Mouse (Mus musculus) midbrain, embryonic 15.5 days (tissue): Measurements from ENCODE around the gene Zfpl1. TPM values are rescaled to one million over a fixed set of nuclear protein-coding genes. Genes with fewer than 3 reads are reported as not detected.

Source experiments
- ATAC-seq: fragments of 200-750 bp; cut with Nextera tagmentation; replicated peaks from 2 replicates; pipeline ENCODE4 v1.8.0; 2017; ENCODE audit warnings: moderate TSS enrichment
- H3K27ac ChIP-seq: fragments of 300-500 bp; sonication (generic); 2 replicates; pipeline ENCODE4 v1.5.1; 2015; ENCODE audit warnings: mild to moderate bottlenecking, inconsistent platforms
- H3K27me3 ChIP-seq: fragments of 300-500 bp; sonication (generic); replicated peaks from 2 replicates; pipeline ENCODE4 v1.6.1; 2015; ENCODE audit warnings: inconsistent platforms
- H3K36me3 ChIP-seq: fragments of 300-500 bp; sonication (generic); replicated peaks from 2 replicates; pipeline ENCODE4 v1.6.1; 2015; ENCODE audit warnings: inconsistent platforms
- H3K4me1 ChIP-seq: fragments of 300-500 bp; sonication (generic); 2 replicates; pipeline ENCODE4 v1.6.1; 2015; ENCODE audit warnings: inconsistent platforms
- H3K4me2 ChIP-seq: fragments of 300-500 bp; sonication (generic); 2 replicates; pipeline ENCODE4 v1.6.1; 2015; ENCODE audit warnings: inconsistent platforms, mild to moderate bottlenecking, moderate library complexity
- H3K4me3 ChIP-seq: fragments of 300-500 bp; sonication (generic); 2 replicates; pipeline ENCODE4 v1.5.1; 2015; ENCODE audit warnings: mild to moderate bottlenecking, inconsistent platforms
- H3K9ac ChIP-seq: fragments of 300-500 bp; sonication (generic); 2 replicates; pipeline ENCODE4 v1.6.1; 2015; ENCODE audit warnings: mild to moderate bottlenecking, inconsistent platforms
- H3K9me3 ChIP-seq: fragments of 300-500 bp; sonication (generic); 2 replicates; pipeline ENCODE4 v1.6.1; 2016; ENCODE audit warnings: inconsistent platforms
- WGBS: fragments of 180-500 bp; shearing (Covaris S2); methylation state at CpG from one replicate; pipeline ENCODE4 v1.1.7; 2015; ENCODE audit warnings: mixed read lengths; 5-methylcytosine and 5-hydroxymethylcytosine counted together
- polyA plus RNA-seq: library from polyadenylated mRNA; unstranded; fragments of >200 nt; fragmentation: Nextera tagmentation; extraction: Ambion mirVana; gene quantifications from 2 replicates; pipeline ENCODE4 v1.2.1, GENCODE M21; 2015

Zfpl1 gene
- polyA plus RNA-seq, 1 experiment from 2014 or later, result 86.8 TPM

GRCm38 (mm10) chr19:6117986-6118676, 33.4 kb upstream of the Zfpl1 start, which contains the start of gene Sac3d1:
Gene Sac3d1 (minus strand): TSS chr19:6118650.
- under 1% methylated on average over 77 of the region's 77 CpGs for WGBS
- peak within 1 kb of the TSS; percentile 75 for H3K9ac ChIP-seq

GRCm38 (mm10) chr19:6117346-6117985, 32.7 kb upstream of the Zfpl1 start:
- 7% methylated on average over 32 of the region's 32 CpGs for WGBS
- peaks cover 16% of the 10 kb centered on the region for H3K36me3 ChIP-seq
- H3K4me1 ChIP-seq, result peaks cover 29% of the 10 kb centered on the region
- peak overlapping the region; percentile 71 for H3K4me3 ChIP-seq
- ATAC-seq, result no peak; the same call in 1 of the 2 replicates
- peak overlapping the region; percentile 75 for H3K9ac ChIP-seq
- H3K27ac ChIP-seq, result peak overlapping the region; percentile 93
- H3K9me3 ChIP-seq, result no peaks in the 10 kb centered on the region
- H3K4me2 ChIP-seq, result peak overlapping the region; percentile 94
- no peaks in the 10 kb centered on the region for H3K27me3 ChIP-seq

More at GRCm38 (mm10) chr19:6117986-6118676, 33.4 kb upstream of the Zfpl1 start, which contains the start of gene Sac3d1:
- no peaks in the 10 kb centered on the region for H3K27me3 ChIP-seq
- peak within 1 kb of the TSS; percentile 93 for H3K27ac ChIP-seq
- ATAC-seq, result peak; percentile 90
- H3K4me1 ChIP-seq, result peaks cover 29% of the 10 kb centered on the region
- no peaks in the 10 kb centered on the region for H3K9me3 ChIP-seq
- peak within 1 kb of the TSS; percentile 94 for H3K4me2 ChIP-seq
- peak within 1 kb of the TSS; percentile 71 for H3K4me3 ChIP-seq
- H3K36me3 ChIP-seq, result peaks cover 16% of the 10 kb centered on the region

- Histone ChIP-seq H3K27me3 (no peaks in the 10 kb centered on the region), H3K36me3 (peaks cover 16% of the 10 kb centered on the region), H3K4me2 (peak overlapping the region; percentile 94; the same call in 1 of the 2 replicates), H3K9ac (no peak overlapping the region), H3K9me3 (no peaks in the 10 kb centered on the region), H3K27ac (no peak overlapping the region), H3K4me1 (peaks cover 29% of the 10 kb centered on the region), H3K4me3 (no peak overlapping the region)
- WGBS, result 96% methylated on average over 15 of the region's 15 CpGs
- no peak for ATAC-seq
Measured at GRCm38 (mm10) chr19:6116113-6116850, 31.5 kb upstream of the Zfpl1 start.

- H3K36me3 ChIP-seq, result peaks cover 16% of the 10 kb centered on the region
Measured at GRCm38 (mm10) chr19:6113116-6113515, 28.4 kb upstream of the Zfpl1 start.

GRCm38 (mm10) chr19:6105586-6105985, 20.8 kb upstream of the Zfpl1 start, which contains the start of gene Naaladl1:
Gene Naaladl1 (plus strand): TSS chr19:6105782.
- H3K9ac ChIP-seq, result no peak within 1 kb of the TSS

More at GRCm38 (mm10) chr19:6113116-6113515, 28.4 kb upstream of the Zfpl1 start:
- WGBS, result 69% methylated on average over 6 of the region's 6 CpGs
- ATAC-seq, result no peak
- H3K9ac ChIP-seq, result no peak overlapping the region
- no peak overlapping the region for H3K4me2 ChIP-seq
- H3K27ac ChIP-seq, result no peak overlapping the region
- no peaks in the 10 kb centered on the region for H3K9me3 ChIP-seq
- no peak overlapping the region for H3K4me3 ChIP-seq
- H3K4me1 ChIP-seq, result peaks cover 15% of the 10 kb centered on the region
- no peaks in the 10 kb centered on the region for H3K27me3 ChIP-seq

GRCm38 (mm10) chr19:6104476-6104875, 19.7 kb upstream of the Zfpl1 start:
- WGBS, result 71% methylated on average over 4 of the region's 4 CpGs
- no peak overlapping the region for H3K9ac ChIP-seq
- ATAC-seq, result no peak

More at GRCm38 (mm10) chr19:6105586-6105985, 20.8 kb upstream of the Zfpl1 start, which contains the start of gene Naaladl1:
- no peaks in the 10 kb centered on the region for H3K4me1 ChIP-seq
- H3K36me3 ChIP-seq, result no peaks in the 10 kb centered on the region
- no peak within 1 kb of the TSS for H3K27ac ChIP-seq
- no peaks in the 10 kb centered on the region for H3K9me3 ChIP-seq
- no peak for ATAC-seq
- H3K4me3 ChIP-seq, result no peak within 1 kb of the TSS
- no peak within 1 kb of the TSS for H3K4me2 ChIP-seq
- H3K27me3 ChIP-seq, result no peaks in the 10 kb centered on the region
- WGBS, result 88% methylated on average over 7 of the region's 7 CpGs

GRCm38 (mm10) chr19:6102169-6102853, 17.6 kb upstream of the Zfpl1 start:
- 78% methylated on average over 6 of the region's 6 CpGs for WGBS
- Histone ChIP-seq H3K27ac (no peak overlapping the region), H3K36me3 (no peaks in the 10 kb centered on the region), H3K9ac (no peak overlapping the region), H3K9me3 (no peaks in the 10 kb centered on the region), H3K4me2 (no peak overlapping the region), H3K4me1 (no peaks in the 10 kb centered on the region), H3K27me3 (no peaks in the 10 kb centered on the region), H3K4me3 (no peak overlapping the region)
- ATAC-seq, result no peak

More at GRCm38 (mm10) chr19:6104476-6104875, 19.7 kb upstream of the Zfpl1 start:
- Histone ChIP-seq H3K9me3 (no peaks in the 10 kb centered on the region), H3K27me3 (no peaks in the 10 kb centered on the region), H3K4me1 (no peaks in the 10 kb centered on the region), H3K4me2 (no peak overlapping the region), H3K4me3 (no peak overlapping the region), H3K36me3 (no peaks in the 10 kb centered on the region), H3K27ac (no peak overlapping the region)

GRCm38 (mm10) chr19:6101186-6101585, 16.4 kb upstream of the Zfpl1 start:
- WGBS, result 79% methylated on average over 6 of the region's 6 CpGs

GRCm38 (mm10) chr19:6097847-6098246, 13.1 kb upstream of the Zfpl1 start:
- no peak overlapping the region for H3K4me3 ChIP-seq
- no peaks in the 10 kb centered on the region for H3K4me1 ChIP-seq
- H3K9ac ChIP-seq, result no peak overlapping the region
- no peaks in the 10 kb centered on the region for H3K36me3 ChIP-seq
- ATAC-seq, result no peak
- no peaks in the 10 kb centered on the region for H3K27me3 ChIP-seq
- H3K27ac ChIP-seq, result no peak overlapping the region
- no peaks in the 10 kb centered on the region for H3K9me3 ChIP-seq
- 86% methylated on average over 3 of the region's 3 CpGs for WGBS
- no peak overlapping the region for H3K4me2 ChIP-seq

More at GRCm38 (mm10) chr19:6101186-6101585, 16.4 kb upstream of the Zfpl1 start:
- H3K36me3 ChIP-seq, result no peaks in the 10 kb centered on the region
- H3K4me1 ChIP-seq, result no peaks in the 10 kb centered on the region
- H3K4me3 ChIP-seq, result no peak overlapping the region
- no peak overlapping the region for H3K27ac ChIP-seq
- no peak for ATAC-seq
- H3K4me2 ChIP-seq, result no peak overlapping the region
- H3K9me3 ChIP-seq, result no peaks in the 10 kb centered on the region
- no peak overlapping the region for H3K9ac ChIP-seq
- H3K27me3 ChIP-seq, result no peaks in the 10 kb centered on the region

GRCm38 (mm10) chr19:6094119-6094518, 9.4 kb upstream of the Zfpl1 start, which contains the start of gene AC131692.1:
Gene AC131692.1 (plus strand): TSS chr19:6094419.
- Histone ChIP-seq H3K4me2 (no peak within 1 kb of the TSS), H3K9ac (no peak within 1 kb of the TSS), H3K36me3 (no peaks in the 10 kb centered on the region), H3K27ac (no peak within 1 kb of the TSS), H3K4me1 (no peaks in the 10 kb centered on the region), H3K4me3 (no peak within 1 kb of the TSS), H3K27me3 (no peaks in the 10 kb centered on the region), H3K9me3 (no peaks in the 10 kb centered on the region)
- no peak for ATAC-seq
- 90% methylated on average over 7 of the region's 7 CpGs for WGBS

GRCm38 (mm10) chr19:6088841-6089240, 4.1 kb upstream of the Zfpl1 start:
- H3K27ac ChIP-seq, result no peak overlapping the region
- no peak overlapping the region for H3K4me3 ChIP-seq
- no peak overlapping the region for H3K9ac ChIP-seq
- no peak overlapping the region for H3K4me2 ChIP-seq
- H3K9me3 ChIP-seq, result no peaks in the 10 kb centered on the region
- H3K4me1 ChIP-seq, result peaks cover 15% of the 10 kb centered on the region
- ATAC-seq, result no peak
- WGBS, result 94% methylated on average over 13 of the region's 13 CpGs
- H3K27me3 ChIP-seq, result no peaks in the 10 kb centered on the region
- H3K36me3 ChIP-seq, result no peaks in the 10 kb centered on the region
